Mouse (Mus musculus): Measurements from ENCODE around the gene Serinc1. TPM values are rescaled to one million over a fixed set of nuclear protein-coding genes. Genes with fewer than 3 reads are reported as not detected.
"Not testable (repeated sequence)": the region's sequence is repeated elsewhere in the genome, so short reads cannot be mapped to it uniquely, and the experiment has no call there.

Serinc1 gene
- 100 to 1,000 TPM; 901 to 988 TPM for total RNA-seq (2021)
- long read RNA-seq, experiment 1, transcript Serinc1-201 (9 exons, 2,880 nt): major isoform, 638 of 688 reads
- long read RNA-seq, experiment 1, partial matches to known transcripts: 27 of 688 reads
- long read RNA-seq, experiment 1, other reads (novel, unspliced or antisense): 23 of 688 reads
- long read RNA-seq, experiment 2, transcript Serinc1-201 (9 exons, 2,880 nt): major isoform, 857 of 910 reads
- long read RNA-seq, experiment 2, partial matches to known transcripts: 25 of 910 reads
- long read RNA-seq, experiment 2, other reads (novel, unspliced or antisense): 28 of 910 reads

GRCm38 (mm10) chr10:57532218-57533101, at the start of gene Serinc1:
Gene Serinc1, minus strand, starts transcription at chr10:57532530.
- peak within 1 kb of the TSS; percentile 95 for H3K4me3 ChIP-seq
- peak; percentile 95 to 97 for DNase-seq (ENCODE audit: low spot score in 2 of 2)
- no peak for TF ChIP-seq CTCF (conservative IDR thresholded peaks at IDR 0.05)
- peak within 1 kb of the TSS; percentile 98 for H3K27ac ChIP-seq

DNA sequence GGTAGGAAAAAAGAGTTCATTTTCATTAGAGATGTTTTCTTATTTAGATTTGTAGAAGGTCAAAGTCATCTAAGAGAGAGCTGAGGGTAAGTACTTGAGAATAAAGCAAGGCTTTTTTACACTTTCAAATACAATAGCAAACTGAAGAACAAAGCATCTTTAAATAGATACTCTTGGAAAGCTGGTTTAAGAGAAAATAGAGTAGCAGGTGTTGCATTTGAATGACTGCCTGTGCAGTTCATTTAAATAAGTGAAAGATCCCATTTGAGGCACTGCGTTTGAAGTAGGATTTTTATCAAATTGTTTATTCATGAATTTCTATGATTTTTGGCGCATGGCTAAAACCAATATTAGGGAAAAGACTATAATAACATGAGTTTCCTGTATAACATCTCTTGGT, 44.4 kb upstream of the Serinc1 start:
- DNase-seq (ENCODE audit: low spot score in 2 of 2): no peak
- Histone ChIP-seq H3K4me3 (no peak overlapping the region), H3K27ac (no peak overlapping the region)
- no peak for TF ChIP-seq CTCF (conservative IDR thresholded peaks at IDR 0.05)

- DNase-seq (ENCODE audit: low spot score in 2 of 2): no peak
- Histone ChIP-seq H3K4me3 (no peak overlapping the region), H3K27ac (no peak overlapping the region)
- no peak for TF ChIP-seq CTCF (conservative IDR thresholded peaks at IDR 0.05)
These were observed 39.8 kb upstream of the Serinc1 start for GRCm38 (mm10) chr10:57572130-57572529.

DNA sequence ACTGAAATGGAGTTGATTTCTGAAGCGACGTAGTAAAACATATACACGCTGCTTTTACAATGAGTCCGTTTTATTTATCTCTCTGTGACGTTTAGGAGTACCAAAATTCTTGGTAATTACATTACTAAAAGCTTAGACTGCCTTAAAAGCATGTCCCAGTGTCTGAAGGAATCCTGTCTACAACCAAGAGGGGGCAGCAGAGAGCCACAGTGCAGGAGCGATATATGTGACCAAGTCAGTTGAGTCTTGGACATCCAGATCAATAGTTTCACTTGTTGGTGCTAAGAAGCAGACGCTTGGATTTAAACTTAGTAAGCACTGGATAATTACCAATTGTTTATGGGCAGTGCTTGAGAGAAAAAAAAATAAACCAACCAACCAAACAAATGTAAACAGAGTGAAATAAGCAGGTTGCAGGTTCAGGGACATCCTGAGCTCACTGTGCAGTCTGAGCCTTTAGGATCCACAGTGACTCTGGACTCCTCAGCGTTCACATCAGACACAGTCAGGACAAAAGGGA, 38.9 kb upstream of the Serinc1 start:
- Histone ChIP-seq H3K4me3 (no peak overlapping the region), H3K27ac (no peak overlapping the region)
- peak; percentile 83 for TF ChIP-seq CTCF (conservative IDR thresholded peaks at IDR 0.05)
- peak; percentile 11 to 46 for DNase-seq (ENCODE audit: low spot score in 2 of 2)

- Histone ChIP-seq H3K4me3 (no peak overlapping the region), H3K27ac (no peak overlapping the region)
- no peak for TF ChIP-seq CTCF (conservative IDR thresholded peaks at IDR 0.05)
- DNase-seq (ENCODE audit: low spot score in 2 of 2): peak in 1 of 2 experiments; percentile 11
These were observed 36.9 kb upstream of the Serinc1 start for GRCm38 (mm10) chr10:57569023-57569931.

GRCm38 (mm10) chr10:57566221-57566620, 33.9 kb upstream of the Serinc1 start:
- H3K4me3 ChIP-seq: no peak overlapping the region
- no peak for TF ChIP-seq CTCF (conservative IDR thresholded peaks at IDR 0.05)
- no peak for DNase-seq (ENCODE audit: low spot score in 2 of 2)
- no peak overlapping the region for H3K27ac ChIP-seq

GRCm38 (mm10) chr10:57557597-57557996, 25.3 kb upstream of the Serinc1 start:
- no peak for DNase-seq (ENCODE audit: low spot score in 2 of 2)
- no peak overlapping the region for H3K27ac ChIP-seq
- TF ChIP-seq CTCF (conservative IDR thresholded peaks at IDR 0.05): no peak
- H3K4me3 ChIP-seq: no peak overlapping the region

DNA sequence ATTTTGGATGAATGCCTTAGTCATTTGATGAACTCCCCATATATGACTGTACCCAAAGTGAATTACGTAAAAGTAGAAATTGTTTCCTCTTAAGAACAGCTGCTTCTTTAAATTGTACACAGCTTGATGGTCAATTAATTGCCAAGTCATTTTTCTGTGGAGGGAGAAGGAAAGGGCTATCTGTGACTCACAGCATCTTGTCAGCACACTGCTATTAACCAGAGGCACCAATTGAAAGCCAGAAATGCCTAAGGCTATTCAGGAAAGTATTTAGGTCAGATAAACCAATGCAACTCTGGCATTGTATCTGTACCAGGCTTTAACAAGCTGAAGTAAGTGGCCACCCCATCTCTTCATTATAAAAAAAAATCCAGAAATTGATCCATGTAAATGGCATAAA, 21.4 kb upstream of the Serinc1 start:
- Histone ChIP-seq H3K4me3 (no peak overlapping the region), H3K27ac (no peak overlapping the region)
- no peak for DNase-seq (ENCODE audit: low spot score in 2 of 2)
- no peak for TF ChIP-seq CTCF (conservative IDR thresholded peaks at IDR 0.05)

DNA sequence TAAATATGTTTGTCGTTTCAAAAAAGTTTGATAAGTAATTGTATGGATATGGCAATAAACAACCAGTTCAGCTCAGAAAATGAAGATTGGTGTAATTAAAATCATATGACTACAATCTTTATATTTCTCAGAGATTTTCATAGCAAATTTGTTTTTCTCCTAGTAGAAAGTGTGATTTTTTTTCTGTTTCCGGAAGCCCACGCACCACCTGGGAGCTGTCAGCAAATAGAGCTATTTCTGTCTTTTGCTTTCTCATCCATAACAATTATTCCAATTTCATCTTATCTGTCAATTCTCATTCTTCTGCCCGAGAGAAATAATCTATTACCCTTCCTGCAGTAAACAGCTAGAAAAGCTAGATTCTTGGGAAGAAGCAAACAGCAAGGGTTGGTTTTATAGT, 17.3 kb upstream of the Serinc1 start:
- Histone ChIP-seq H3K27ac (no peak overlapping the region), H3K4me3 (no peak overlapping the region)
- DNase-seq (ENCODE audit: low spot score in 2 of 2): peak; percentile 58 to 59
- no peak for TF ChIP-seq CTCF (conservative IDR thresholded peaks at IDR 0.05)

GRCm38 (mm10) chr10:57543890-57544289, 11.6 kb upstream of the Serinc1 start:
- H3K4me3 ChIP-seq; DNase-seq (ENCODE audit: low spot score in 2 of 2): not testable (repeated sequence)

DNA sequence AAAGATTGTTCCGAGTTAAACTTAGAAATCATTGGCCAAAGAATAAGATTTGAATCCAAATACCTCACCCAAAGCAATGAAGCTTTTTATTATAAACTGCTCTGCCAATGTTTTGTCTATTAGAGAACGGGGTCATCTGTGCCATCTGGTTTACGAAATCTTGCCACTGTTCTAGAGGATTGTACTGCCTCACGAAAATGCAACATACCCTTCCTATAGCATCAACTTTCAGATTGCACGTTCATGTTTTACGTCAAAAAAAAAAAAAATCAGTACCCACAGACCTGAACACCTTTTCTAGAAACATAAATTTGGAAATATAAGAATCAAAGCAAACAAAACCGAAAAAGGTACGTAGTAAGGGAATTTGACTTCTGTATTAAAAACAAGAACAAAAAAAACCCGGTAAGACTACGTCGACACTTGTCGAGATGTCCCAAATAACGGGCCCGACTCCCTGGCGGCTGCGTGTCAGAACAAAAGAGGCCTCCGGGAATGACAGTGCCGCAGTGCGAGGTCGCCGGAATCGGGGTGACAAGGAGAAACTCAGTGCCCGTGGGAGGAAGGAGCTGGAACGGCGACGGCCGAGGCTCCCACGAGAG, 613 bp downstream of the Serinc1 start:
- H3K4me3 ChIP-seq: peak overlapping the region; percentile 95
- TF ChIP-seq CTCF (conservative IDR thresholded peaks at IDR 0.05): no peak
- H3K27ac ChIP-seq: peak overlapping the region; percentile 98
- DNase-seq (ENCODE audit: low spot score in 2 of 2): no peak

More at GRCm38 (mm10) chr10:57543890-57544289, 11.6 kb upstream of the Serinc1 start:
- H3K27ac ChIP-seq: not testable (repeated sequence)

DNA sequence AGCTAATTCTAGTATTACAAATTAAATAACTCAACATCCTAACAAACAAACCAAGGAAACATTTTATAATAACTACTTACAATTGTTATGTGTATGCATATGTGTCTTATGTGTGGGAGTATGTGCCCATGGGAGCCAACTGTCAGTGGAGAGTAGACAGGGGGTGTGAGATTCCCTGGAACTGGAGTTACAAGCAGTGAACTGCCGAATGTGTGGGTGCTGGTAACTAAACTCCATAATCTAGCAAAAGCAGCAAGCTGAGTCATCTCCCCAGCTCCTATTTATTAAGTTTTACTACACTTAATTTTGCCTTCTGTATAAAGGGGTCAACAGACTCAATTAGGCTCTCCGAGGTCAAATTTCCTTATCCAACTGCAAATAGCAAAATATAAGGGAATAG, 1.3 kb downstream of the Serinc1 start:
- no peak for TF ChIP-seq CTCF (conservative IDR thresholded peaks at IDR 0.05)
- Histone ChIP-seq H3K4me3 (peak overlapping the region; percentile 95), H3K27ac (peak overlapping the region; percentile 98)
- DNase-seq (ENCODE audit: low spot score in 2 of 2): peak; percentile 48 to 62
